24 mouse cellular contexts compared by ENCODE assay signal in the genomic region with DNA sequence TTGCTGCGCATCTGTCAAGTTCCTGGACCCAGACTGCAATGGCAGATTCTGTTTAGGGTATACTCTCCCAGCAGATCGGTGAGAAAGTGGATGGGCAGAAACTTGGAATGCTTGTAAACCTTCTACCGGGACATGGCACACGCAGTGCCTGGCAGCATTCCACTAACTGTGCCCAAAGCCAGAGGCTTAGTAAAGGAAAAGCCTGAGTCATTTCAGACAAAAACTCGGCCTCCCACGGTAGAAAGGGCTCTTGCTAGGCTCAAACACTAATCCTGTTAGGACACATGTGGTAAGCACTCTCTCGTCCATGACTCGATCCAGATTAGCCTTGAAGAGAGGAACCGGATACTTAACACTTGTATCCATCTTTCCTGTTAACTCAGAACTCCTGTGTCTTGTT.
A peak's percentile ranks its signal among the peaks of the same experiment; 100 is the strongest.
DNase-seq lines count a peak whose midpoint lies in the region; ATAC-seq and TF ChIP-seq lines count a peak whose summit lies in the region.
"Had no signal": no experiment of that assay in that cellular context is flagged by ENCODE, and none has a peak within 500 bp of the region (broad histone marks: within the 10 kb centered on the region; RNA-seq: fewer than 3 reads in every experiment).

No protein-coding gene starts in this region.

- peaks cover 9% of the 10 kb centered on the region; the same call in 1 of the 2 replicates for H3K4me1 ChIP-seq in forebrain, embryonic 14.5 days (ENCODE audit: control insufficient read depth, insufficient read depth, low read length)
- peaks cover 12% of the 10 kb centered on the region for H3K4me1 ChIP-seq in forebrain, embryonic 15.5 days
- no peaks in the 10 kb centered on the region; the same call in 1 of the 2 replicates for H3K4me1 ChIP-seq in midbrain, postnatal 0 days (ENCODE audit: insufficient read depth, low read length)
- peaks cover 13% of the 10 kb centered on the region for H3K4me1 ChIP-seq in midbrain, embryonic 16.5 days (ENCODE audit: control insufficient read depth, insufficient read depth, low read length)
- H3K4me1 ChIP-seq: intestine, embryonic 15.5 days; liver, embryonic 12.5 days; midbrain, embryonic 12.5 days had no signal

- H3K27ac ChIP-seq in forebrain, embryonic 14.5 days (ENCODE audit: low read depth, low read length): no peak overlapping the region
- H3K27ac ChIP-seq in forebrain, embryonic 15.5 days (replicated peaks): no peak overlapping the region
- H3K27ac ChIP-seq in midbrain, postnatal 0 days (ENCODE audit: low read depth, low read length): no peak overlapping the region
- H3K27ac ChIP-seq in midbrain, embryonic 16.5 days (ENCODE audit: low read length): no peak overlapping the region
- H3K27ac ChIP-seq: embryonic facial prominence, embryonic 13.5 days; hindbrain, embryonic 14.5 days; intestine, embryonic 15.5 days; limb, embryonic 13.5 days; liver, embryonic 12.5 days; midbrain, embryonic 12.5 days; neural tube, embryonic 13.5 days had no signal

- no peaks in the 10 kb centered on the region for H3K36me3 ChIP-seq in forebrain, embryonic 14.5 days (ENCODE audit: control insufficient read depth, insufficient read depth, low read length)
- no peaks in the 10 kb centered on the region for H3K36me3 ChIP-seq in forebrain, embryonic 15.5 days
- H3K36me3 ChIP-seq in midbrain, postnatal 0 days (ENCODE audit: insufficient read depth, low read length): no peaks in the 10 kb centered on the region
- H3K36me3 ChIP-seq in midbrain, embryonic 16.5 days (ENCODE audit: control insufficient read depth, insufficient read depth, low read length): no peaks in the 10 kb centered on the region
- H3K36me3 ChIP-seq: embryonic facial prominence, embryonic 13.5 days; intestine, embryonic 15.5 days; limb, embryonic 13.5 days; liver, embryonic 12.5 days; midbrain, embryonic 12.5 days; neural tube, embryonic 13.5 days had no signal

- TF ChIP-seq CTCF in midbrain, postnatal 0 days (IDR thresholded peaks at IDR 0.05): no peak

- H3K4me3 ChIP-seq in forebrain, embryonic 14.5 days (ENCODE audit: low read depth, low read length): no peak overlapping the region
- H3K4me3 ChIP-seq in forebrain, embryonic 15.5 days: no peak overlapping the region
- no peak overlapping the region for H3K4me3 ChIP-seq in midbrain, postnatal 0 days (ENCODE audit: low read depth, low read length)
- no peak overlapping the region for H3K4me3 ChIP-seq in midbrain, embryonic 16.5 days (ENCODE audit: low read depth, low read length)
- H3K4me3 ChIP-seq: embryonic facial prominence, embryonic 13.5 days; intestine, embryonic 15.5 days; limb, embryonic 13.5 days; liver, embryonic 12.5 days; midbrain, embryonic 12.5 days; neural tube, embryonic 13.5 days had no signal

- no peak overlapping the region for H3K4me2 ChIP-seq in forebrain, embryonic 14.5 days (ENCODE audit: low read length)
- no peak overlapping the region for H3K4me2 ChIP-seq in forebrain, embryonic 15.5 days (replicated peaks)
- no peak overlapping the region for H3K4me2 ChIP-seq in midbrain, postnatal 0 days (ENCODE audit: low read depth, low read length, poor library complexity, severe bottlenecking)
- no peak overlapping the region for H3K4me2 ChIP-seq in midbrain, embryonic 16.5 days (ENCODE audit: low read length)
- H3K4me2 ChIP-seq: embryonic facial prominence, embryonic 13.5 days; hindbrain, embryonic 14.5 days; intestine, embryonic 15.5 days; limb, embryonic 13.5 days; liver, embryonic 12.5 days; midbrain, embryonic 12.5 days; neural tube, embryonic 13.5 days had no signal

- peak; percentile 37 for DNase-seq in forebrain, embryonic 14.5 days (ENCODE audit: low spot score)
- peak; percentile 54 for DNase-seq in midbrain, postnatal 0 days (ENCODE audit: low spot score)
- peak; percentile 36 for DNase-seq in Muller cell, postnatal 12 days (ENCODE audit: inconsistent ontology term)
- peak; percentile 67 for DNase-seq in fibroblast of lung, adult 2 months (ENCODE audit: low read depth)
- no peak for DNase-seq in spleen, postnatal 4 days (ENCODE audit: low spot score in 2 of 2)
- DNase-seq: adrenal gland, postnatal 25 days; cerebellum, adult 11-12 months; forebrain, postnatal 0 days; heart, postnatal 4 days; kidney, adult 9 months; kidney, postnatal 14 days; layer of hippocampus, postnatal 36 days; lung, adult 18-20 months; lung, postnatal 10 days; spleen, adult 18-20 months had no signal

- H3K9ac ChIP-seq in forebrain, embryonic 14.5 days (ENCODE audit: low read length): no peak overlapping the region
- no peak overlapping the region for H3K9ac ChIP-seq in forebrain, embryonic 15.5 days (replicated peaks)
- H3K9ac ChIP-seq in midbrain, postnatal 0 days (replicated peaks; ENCODE audit: low read length, poor library complexity, severe bottlenecking): no peak overlapping the region
- no peak overlapping the region for H3K9ac ChIP-seq in midbrain, embryonic 16.5 days (ENCODE audit: low read depth, low read length)
- H3K9ac ChIP-seq: embryonic facial prominence, embryonic 13.5 days; forebrain, postnatal 0 days; hindbrain, embryonic 14.5 days; intestine, embryonic 15.5 days; limb, embryonic 13.5 days; liver, embryonic 12.5 days; midbrain, embryonic 12.5 days; neural tube, embryonic 13.5 days had no signal

- no peak for ATAC-seq in forebrain, embryonic 14.5 days
- no peak for ATAC-seq in forebrain, embryonic 15.5 days (replicated peaks)
- no peak for ATAC-seq in midbrain, postnatal 0 days (ENCODE audit: low FRiP score)
- no peak for ATAC-seq in midbrain, embryonic 16.5 days
- ATAC-seq: forebrain, postnatal 0 days; intestine, embryonic 15.5 days; liver, embryonic 12.5 days had no signal

- no peaks in the 10 kb centered on the region for H3K9me3 ChIP-seq in forebrain, embryonic 14.5 days (replicated peaks; ENCODE audit: control insufficient read depth, low read length)
- no peaks in the 10 kb centered on the region for H3K9me3 ChIP-seq in forebrain, embryonic 15.5 days
- H3K9me3 ChIP-seq in midbrain, postnatal 0 days (ENCODE audit: low read length): no peaks in the 10 kb centered on the region
- H3K9me3 ChIP-seq in midbrain, embryonic 16.5 days (replicated peaks; ENCODE audit: control insufficient read depth, low read length, poor library complexity, severe bottlenecking): no peaks in the 10 kb centered on the region
- H3K9me3 ChIP-seq: embryonic facial prominence, embryonic 13.5 days; intestine, embryonic 15.5 days; limb, embryonic 13.5 days; liver, embryonic 12.5 days; midbrain, embryonic 12.5 days; neural tube, embryonic 13.5 days had no signal

- 52% methylated on average over 9 of the region's 9 CpGs for WGBS in forebrain, embryonic 14.5 days
- WGBS in forebrain, embryonic 15.5 days: 44% methylated on average over 9 of the region's 9 CpGs
- WGBS in midbrain, postnatal 0 days: 31% methylated on average over 9 of the region's 9 CpGs
- 39% methylated on average over 9 of the region's 9 CpGs for WGBS in midbrain, embryonic 16.5 days

- H3K27me3 ChIP-seq in forebrain, embryonic 14.5 days (replicated peaks; ENCODE audit: control insufficient read depth, insufficient read depth, low read length): no peaks in the 10 kb centered on the region
- H3K27me3 ChIP-seq in forebrain, embryonic 15.5 days: 0 out of 2 replicates have a peak, but pooled peaks cover 4% of the 10 kb centered on the region
- H3K27me3 ChIP-seq in midbrain, postnatal 0 days (ENCODE audit: insufficient read depth, low read length): no peaks in the 10 kb centered on the region
- no peaks in the 10 kb centered on the region; the same call in 1 of the 2 replicates for H3K27me3 ChIP-seq in midbrain, embryonic 16.5 days (ENCODE audit: control insufficient read depth, insufficient read depth, low read depth, low read length)
- H3K27me3 ChIP-seq: intestine, embryonic 15.5 days; liver, embryonic 12.5 days; neural tube, embryonic 13.5 days had no signal

Comparison
In these comparisons a context has a peak if more than half of its experiments do, and no peak if none do; other contexts are left out.
1. DNase-seq: peak in forebrain, embryonic 14.5 days (single experiment), midbrain, postnatal 0 days (single experiment), Muller cell, postnatal 12 days (single experiment) and fibroblast of lung, adult 2 months (single experiment); none in spleen, postnatal 4 days (0 of 2).